Mouse (Mus musculus) hindbrain, postnatal 0 days (tissue): ENCODE measurements at regions not wholly inside any gene's neighbourhood (a gene's known extent, or its start where the extent isn't known, plus 50 kb on each side); places are given as distances from the start of the nearest gene placed in this dataset.

Experiments used
- ATAC-seq: fragments of 200-750 bp; cut with Nextera tagmentation; 2 replicates; pipeline ENCODE4 v1.8.0; 2017; ENCODE audit warnings: mild to moderate bottlenecking, moderate TSS enrichment, moderate library complexity
- DNase-seq: peaks from one replicate; pipeline ENCODE4 v3.0.0-alpha.2; 2015; ENCODE audit warnings: low spot score
- H3K27ac ChIP-seq: fragments of 300-500 bp; sonication (generic); 2 replicates; pipeline ENCODE4 v1.5.1; 2014; ENCODE audit warnings: mild to moderate bottlenecking
- H3K27me3 ChIP-seq: fragments of 300-500 bp; sonication (generic); 2 replicates; pipeline ENCODE4 v1.6.1; 2014; ENCODE audit warnings: low read length, mixed read lengths; ENCODE audit not compliant: insufficient read depth
- H3K36me3 ChIP-seq: fragments of 300-500 bp; sonication (generic); 2 replicates; pipeline ENCODE4 v1.6.1; 2014; ENCODE audit warnings: low read length, mixed read lengths; ENCODE audit not compliant: insufficient read depth
- H3K4me1 ChIP-seq: fragments of 300-500 bp; sonication (generic); 2 replicates; pipeline ENCODE4 v1.6.1; 2014; ENCODE audit warnings: antibody characterized with exemption, low read length, mixed read lengths; ENCODE audit not compliant: insufficient read depth
- H3K4me2 ChIP-seq: fragments of 300-500 bp; sonication (generic); 2 replicates; pipeline ENCODE4 v1.6.1; 2014; ENCODE audit warnings: low read depth, mild to moderate bottlenecking, low read length, moderate library complexity, mixed read lengths
- H3K4me3 ChIP-seq: fragments of 300-500 bp; sonication (generic); 2 replicates; pipeline ENCODE4 v1.5.1; 2014; ENCODE audit warnings: low read length
- H3K9ac ChIP-seq: fragments of 300-500 bp; sonication (generic); replicated peaks from 2 replicates; pipeline ENCODE4 v1.6.1; 2014; ENCODE audit warnings: mild to moderate bottlenecking, low read length, moderate library complexity, mixed read lengths
- H3K9me3 ChIP-seq: fragments of 300-500 bp; sonication (generic); 2 replicates; pipeline ENCODE4 v1.6.1; 2016; ENCODE audit warnings: low read length, mixed read lengths
- CTCF ChIP-seq: IDR thresholded peaks from 2 replicates; pipeline ENCODE4 v1.5.1; 2016; ENCODE audit warnings: antibody characterized with exemption, control low read depth, low read depth
- WGBS: fragments of 180-500 bp; shearing (Covaris S2); extraction: QIAGEN DNeasy Blood & Tissue Kit; methylation state at CpG from one replicate; pipeline ENCODE4 v1.1.7; 2014; 5-methylcytosine and 5-hydroxymethylcytosine counted together

DNA sequence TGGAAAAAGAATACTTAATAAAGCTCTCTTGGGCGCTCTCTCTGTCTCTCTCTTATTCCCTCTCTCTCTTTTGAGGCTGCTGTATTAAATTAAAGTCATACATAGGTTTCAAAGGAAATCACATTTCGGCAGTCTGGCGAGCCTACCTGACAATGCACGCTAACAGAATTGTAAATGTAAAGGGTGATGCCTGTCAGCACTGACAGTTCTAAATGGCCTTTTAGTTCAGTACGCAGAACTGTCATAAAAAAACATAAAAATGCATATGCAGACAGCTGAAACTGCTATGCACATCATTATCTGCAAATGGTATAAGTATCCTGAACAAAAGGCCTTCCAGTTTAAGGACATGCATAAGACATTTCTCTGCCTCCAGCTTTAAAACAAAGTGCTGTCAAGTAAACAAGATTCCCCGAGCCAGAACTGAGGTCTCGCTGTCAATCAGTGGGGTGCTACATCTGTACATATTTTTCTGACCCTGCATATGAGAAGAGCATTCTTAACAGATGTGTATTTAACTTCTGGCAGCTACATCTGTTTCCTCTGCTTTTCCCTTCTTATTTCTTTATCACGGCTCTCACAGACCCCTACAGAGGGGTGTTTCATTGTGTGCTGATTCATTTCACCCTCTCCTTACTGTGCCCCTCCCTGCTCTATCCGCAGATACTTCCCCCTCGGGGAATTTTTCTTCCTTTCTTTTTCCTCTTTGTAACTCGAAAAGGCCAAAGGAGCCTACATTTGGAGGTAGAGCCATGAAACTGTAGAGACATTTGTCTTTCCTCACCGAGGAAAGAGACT lies 574.5 kb downstream of the Ebf1 start:
- Histone ChIP-seq H3K27ac (no peak overlapping the region), H3K27me3 (no peaks in the 10 kb centered on the region), H3K4me1 (no peaks in the 10 kb centered on the region), H3K9ac (no peak overlapping the region), H3K36me3 (no peaks in the 10 kb centered on the region), H3K4me3 (no peak overlapping the region), H3K9me3 (no peaks in the 10 kb centered on the region), H3K4me2 (no peak overlapping the region)
- WGBS = 52% methylated on average over 12 of the region's 12 CpGs
- no peak for TF ChIP-seq CTCF
- DNase-seq (no peak), ATAC-seq (no peak)

DNA sequence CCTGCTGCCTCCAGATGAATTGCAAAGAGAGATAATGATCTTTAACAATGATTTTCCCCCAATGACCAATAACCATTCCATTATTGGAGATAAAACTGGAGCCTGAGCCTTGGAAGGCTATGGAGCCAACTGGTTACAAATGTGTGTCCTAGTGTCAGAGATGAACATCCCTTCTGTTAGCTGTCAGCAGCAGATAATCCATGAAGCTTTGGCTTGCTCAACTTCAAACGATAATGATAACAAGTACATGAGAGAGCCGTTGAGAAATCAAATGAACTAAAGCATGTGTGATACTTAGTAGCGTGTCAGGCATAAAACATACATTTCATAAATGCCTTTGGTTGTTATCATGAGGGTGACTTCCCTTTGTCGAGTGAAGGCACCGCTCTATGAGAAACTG lies 576.2 kb downstream of the Ebf1 start:
- Histone ChIP-seq H3K4me2 (no peak overlapping the region), H3K9ac (no peak overlapping the region), H3K9me3 (no peaks in the 10 kb centered on the region), H3K27ac (no peak overlapping the region), H3K4me3 (no peak overlapping the region), H3K4me1 (no peaks in the 10 kb centered on the region), H3K27me3 (no peaks in the 10 kb centered on the region), H3K36me3 (no peaks in the 10 kb centered on the region)
- no peak for TF ChIP-seq CTCF
- ATAC-seq = no peak
- DNase-seq = no peak
- WGBS = 90% methylated on average over 5 of the region's 5 CpGs

GRCm38 (mm10) chr11:45199520-45199919 lies 582.4 kb downstream of the Ebf1 start:
- TF ChIP-seq CTCF = no peak
- DNase-seq = no peak
- no peak overlapping the region for H3K4me3 ChIP-seq
- H3K36me3 ChIP-seq = no peaks in the 10 kb centered on the region
- no peaks in the 10 kb centered on the region for H3K27me3 ChIP-seq
- H3K27ac ChIP-seq = no peak overlapping the region
- H3K9me3 ChIP-seq = no peaks in the 10 kb centered on the region
- no peak overlapping the region for H3K4me2 ChIP-seq
- no peak for ATAC-seq
- no peak overlapping the region for H3K9ac ChIP-seq
- WGBS = 79% methylated on average over 4 of the region's 4 CpGs
- H3K4me1 ChIP-seq = no peaks in the 10 kb centered on the region

- no peak overlapping the region for H3K27ac ChIP-seq
- no peak overlapping the region for H3K9ac ChIP-seq
- no peak for ATAC-seq
- no peaks in the 10 kb centered on the region for H3K9me3 ChIP-seq
- no peak overlapping the region for H3K4me2 ChIP-seq
- 82% methylated on average over 9 of the region's 9 CpGs for WGBS
- DNase-seq = no peak
- H3K36me3 ChIP-seq = no peaks in the 10 kb centered on the region
- H3K4me3 ChIP-seq = no peak overlapping the region
- no peaks in the 10 kb centered on the region for H3K4me1 ChIP-seq
- TF ChIP-seq CTCF = no peak
- H3K27me3 ChIP-seq = no peaks in the 10 kb centered on the region
These were observed 583.7 kb downstream of the Ebf1 start for GRCm38 (mm10) chr11:45200714-45201405.

DNA sequence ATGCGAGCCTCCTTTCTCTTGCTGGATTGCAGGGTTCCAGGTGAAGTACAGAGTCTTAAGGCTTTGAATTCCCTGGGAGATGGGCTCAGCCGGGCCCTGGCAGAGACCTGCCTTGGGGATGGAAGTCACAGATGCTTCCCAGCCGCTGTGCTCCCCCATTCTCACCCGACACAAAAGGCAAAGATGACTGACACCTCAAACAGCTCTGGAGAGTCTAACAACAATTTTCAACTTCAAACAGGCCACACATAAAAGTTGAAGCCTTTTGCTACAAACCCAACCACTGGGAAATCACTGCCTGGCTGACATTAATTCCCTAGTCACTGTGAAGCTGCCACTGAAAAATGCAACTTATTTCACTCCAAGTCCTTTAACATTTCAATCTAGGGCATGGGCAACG lies 586.3 kb downstream of the Ebf1 start:
- Histone ChIP-seq H3K4me3 (no peak overlapping the region), H3K9ac (no peak overlapping the region), H3K4me2 (no peak overlapping the region), H3K27ac (no peak overlapping the region), H3K4me1 (no peaks in the 10 kb centered on the region), H3K36me3 (no peaks in the 10 kb centered on the region), H3K9me3 (no peaks in the 10 kb centered on the region), H3K27me3 (no peaks in the 10 kb centered on the region)
- no peak for ATAC-seq
- no peak for TF ChIP-seq CTCF
- DNase-seq = no peak
- 71% methylated on average over 5 of the region's 5 CpGs for WGBS

DNA sequence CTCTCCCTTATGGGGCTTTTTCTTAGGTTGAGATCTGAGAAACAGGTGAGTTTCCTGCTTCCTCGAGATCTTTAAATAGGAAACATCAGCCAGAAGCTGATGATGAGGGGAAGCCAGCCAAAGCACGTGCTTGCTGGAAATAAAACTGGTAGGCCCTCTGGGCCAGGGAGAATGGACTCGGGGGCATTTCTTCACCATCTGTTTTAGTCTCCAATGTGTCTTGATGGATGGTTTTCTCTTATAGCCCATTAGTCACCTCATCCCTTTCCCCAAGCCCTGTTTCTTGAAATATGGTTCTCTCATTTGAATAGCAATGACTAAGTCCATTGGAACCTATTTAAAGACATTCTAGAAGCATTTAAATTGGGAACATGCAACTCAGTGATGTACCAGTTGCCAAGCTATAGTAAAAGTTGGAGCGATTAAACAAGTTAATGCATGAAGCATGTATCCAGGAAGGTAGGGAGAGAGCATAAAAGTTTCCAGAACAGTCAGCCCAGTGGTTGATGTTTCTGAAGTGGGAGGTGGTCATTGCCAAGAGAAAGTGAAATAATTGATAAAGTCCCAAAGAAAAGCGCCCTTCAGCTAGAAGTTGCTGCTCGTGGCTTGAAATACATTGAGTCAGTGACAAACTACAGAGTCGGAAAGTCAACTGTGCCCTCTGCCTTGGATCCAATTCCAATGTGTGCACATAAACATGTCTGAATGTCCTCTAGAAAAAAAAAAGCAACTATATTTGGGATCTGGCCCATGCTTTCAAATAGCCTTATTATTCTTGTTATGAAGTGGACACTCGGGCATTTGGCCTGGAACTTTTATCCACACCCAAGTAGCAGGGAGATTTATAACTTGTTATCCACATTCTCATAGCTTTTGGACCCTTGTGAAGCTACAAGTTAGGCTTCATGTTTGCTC lies 589.8 kb downstream of the Ebf1 start:
- Histone ChIP-seq H3K4me2 (no peak overlapping the region), H3K4me3 (no peak overlapping the region), H3K9ac (no peak overlapping the region), H3K9me3 (no peaks in the 10 kb centered on the region), H3K27ac (no peak overlapping the region), H3K36me3 (no peaks in the 10 kb centered on the region), H3K4me1 (no peaks in the 10 kb centered on the region), H3K27me3 (no peaks in the 10 kb centered on the region)
- TF ChIP-seq CTCF = no peak
- no peak for ATAC-seq
- 77% methylated on average over 8 of the region's 8 CpGs for WGBS
- no peak for DNase-seq
